Mouse (Mus musculus) olfactory bulb, adult 2 months (tissue): Measurements from ENCODE around the gene Atn1.

Experiments
- CTCF ChIP-seq: fragments of 200-500 bp; IDR thresholded peaks from 2 replicates; pipeline ENCODE4 v1.5.1; 2012; ENCODE audit warnings: low read depth, mild to moderate bottlenecking, low read length, moderate library complexity; ENCODE audit not compliant: insufficient read depth
- POLR2A ChIP-seq: fragments of 200-500 bp; IDR thresholded peaks from 2 replicates; pipeline ENCODE4 v1.6.1; 2012; ENCODE audit warnings: mild to moderate bottlenecking, low read depth, low read length, moderate library complexity; ENCODE audit not compliant: insufficient read depth

GRCm38 (mm10) chr6:124739231-124739796 lies 17.0 kb downstream of the Atn1 start:
- TF ChIP-seq POLR2A = no peak
- no peak for TF ChIP-seq CTCF
